In the genomic region with DNA sequence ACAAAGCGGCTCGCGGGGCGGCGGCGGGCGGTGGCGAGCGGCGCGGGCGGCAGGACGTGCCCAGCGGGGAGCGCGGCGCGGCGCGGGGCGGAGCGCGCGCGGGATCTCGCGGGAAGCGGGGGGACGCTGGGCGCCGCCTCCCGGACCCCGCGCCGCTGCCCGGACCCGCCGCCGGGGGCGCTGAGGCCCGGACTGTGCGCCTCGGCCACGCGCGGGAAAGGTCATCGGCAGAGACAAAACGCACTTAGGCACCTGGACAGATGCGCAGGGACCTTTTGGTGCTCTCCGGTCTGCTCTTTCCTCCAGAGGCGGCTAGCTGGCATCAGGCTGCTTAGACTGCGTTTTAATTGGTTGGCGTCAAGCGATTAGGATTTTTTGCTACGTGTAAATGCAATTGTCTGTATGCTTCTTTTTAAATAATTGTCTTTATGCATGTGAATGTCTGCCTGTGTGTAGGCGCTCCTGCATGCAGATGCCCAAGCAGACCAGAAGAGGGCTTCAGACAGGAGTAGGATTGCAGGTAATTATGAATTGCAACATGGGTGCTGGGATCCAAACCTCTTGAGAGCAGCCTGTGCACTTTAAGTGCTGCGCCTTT, we compare ENCODE assay signal across 8 mouse cellular contexts. TPM values are rescaled to one million over a fixed set of nuclear protein-coding genes. Genes with fewer than 3 reads are reported as not detected.
DNase-seq lines count a peak whose midpoint lies in the region; ATAC-seq lines count a peak whose summit lies in the region.

A gene (minus strand): TSS at position 78 of the 598 bp plus-strand sequence.

- no peaks in the 10 kb centered on the region for H3K27me3 ChIP-seq in hindbrain, embryonic 12.5 days

- peaks cover 10% of the 10 kb centered on the region for H3K36me3 ChIP-seq in hindbrain, embryonic 12.5 days

- peaks cover 39% of the 10 kb centered on the region for H3K4me1 ChIP-seq in hindbrain, embryonic 12.5 days

- H3K4me2 ChIP-seq in hindbrain, embryonic 12.5 days (replicated peaks) = peak within 1 kb of the TSS; percentile 97

- DNase-seq in NIH3T3 (ENCODE audit: low read depth) = peak; percentile 91
- peak; percentile 94 to 95 for DNase-seq in cerebellum, postnatal 10 days
- peak; percentile 61 to 76 for DNase-seq in frontal cortex, postnatal 14 days (ENCODE audit: low spot score in 2 of 2)
- peak; percentile 84 to 85 for DNase-seq in layer of hippocampus, postnatal 36 days
- peak; percentile 86 for DNase-seq in lung, postnatal 36 days
- peak; percentile 92 for DNase-seq in retina, postnatal 1 day
- DNase-seq in thymus, postnatal 4 days = peak; percentile 88

- H3K9me3 ChIP-seq in hindbrain, embryonic 12.5 days (replicated peaks) = no peaks in the 10 kb centered on the region

- peak within 1 kb of the TSS; percentile 80 for H3K4me3 ChIP-seq in hindbrain, embryonic 12.5 days

- 2% methylated on average over 50 of the region's 57 CpGs for WGBS in hindbrain, embryonic 12.5 days

- H3K9ac ChIP-seq in hindbrain, embryonic 12.5 days = peak within 1 kb of the TSS; percentile 88

- peak within 1 kb of the TSS; percentile 93 for H3K27ac ChIP-seq in hindbrain, embryonic 12.5 days

- ATAC-seq in hindbrain, embryonic 12.5 days (ENCODE audit: low FRiP score) = peak; percentile 76

RNA-seq across cellular contexts. Expression of the gene that starts here (rescaled TPM):
- polyA plus RNA-seq in hindbrain, embryonic 12.5 days (2016; fragmentation: Nextera tagmentation; extraction: Ambion mirVana) = 18.3 and 18.5 TPM in 2 replicates
- total RNA-seq in layer of hippocampus, postnatal 36 days (2021) = 10 to 100 TPM; 73.9 to 76.5 TPM

Comparison
In these comparisons a context has a peak if more than half of its experiments do, and no peak if none do; other contexts are left out.
1. Peak in every context shown above with its lines: DNase-seq, ATAC-seq, H3K4me3 ChIP-seq and H3K27ac ChIP-seq.